Mouse (Mus musculus): Measurements from ENCODE around the gene Plet1. TPM values are rescaled to one million over a fixed set of nuclear protein-coding genes. Genes with fewer than 3 reads are reported as not detected.

The Plet1 gene
- polyA plus RNA-seq (2015; fragmentation: Illumina TruSeq; extraction: RNeasy Lipid Tissue Mini Kit (QIAGEN cat#74804); ENCODE audit: low read depth, low replicate concordance), result 0.54 TPM

GRCm38 (mm10) chr9:50494311-50494710 lies at the start of gene Plet1:
Gene Plet1 (plus strand): TSS chr9:50494525.

GRCm38 (mm10) chr9:50528293-50528892 lies 34.1 kb downstream of the Plet1 start, which contains the start of gene Pts:
Gene Pts (minus strand): TSS chr9:50528724.

GRCm38 (mm10) chr9:50554241-50555093 lies 60.1 kb downstream of the Plet1 start, which contains the start of gene Il18:
Gene Il18 (plus strand): TSS chr9:50554827.

GRCm38 (mm10) chr9:50555094-50555446 lies 60.7 kb downstream of the Plet1 start, which contains the start of gene Bco2:
Gene Bco2 (minus strand): TSS chr9:50555181.

Other genes with a start within 250 kb of the Plet1 start
- 45.2 TPM for gene Rpl10-ps3, start 149.6 kb upstream of the Plet1 start, polyA plus RNA-seq (2015; fragmentation: Illumina TruSeq; extraction: RNeasy Lipid Tissue Mini Kit (QIAGEN cat#74804); ENCODE audit: low read depth, low replicate concordance)
- 93.3 TPM for gene Pts, start 34.2 kb downstream of the Plet1 start, polyA plus RNA-seq (2015; fragmentation: Illumina TruSeq; extraction: RNeasy Lipid Tissue Mini Kit (QIAGEN cat#74804); ENCODE audit: low read depth, low replicate concordance)
- gene Il18, start 60.3 kb downstream of the Plet1 start, polyA plus RNA-seq (2015; fragmentation: Illumina TruSeq; extraction: RNeasy Lipid Tissue Mini Kit (QIAGEN cat#74804); ENCODE audit: low read depth, low replicate concordance), result 67.5 TPM
- 4.9 TPM for gene Bco2, start 60.7 kb downstream of the Plet1 start, polyA plus RNA-seq (2015; fragmentation: Illumina TruSeq; extraction: RNeasy Lipid Tissue Mini Kit (QIAGEN cat#74804); ENCODE audit: low read depth, low replicate concordance)
- not detected for gene Tex12, start 66.8 kb downstream of the Plet1 start, polyA plus RNA-seq (2015; fragmentation: Illumina TruSeq; extraction: RNeasy Lipid Tissue Mini Kit (QIAGEN cat#74804); ENCODE audit: low read depth, low replicate concordance)
- gene Sdhd, start 109.3 kb downstream of the Plet1 start, polyA plus RNA-seq (2015; fragmentation: Illumina TruSeq; extraction: RNeasy Lipid Tissue Mini Kit (QIAGEN cat#74804); ENCODE audit: low read depth, low replicate concordance), result 257 TPM
- gene Timm8b, start 109.4 kb downstream of the Plet1 start, polyA plus RNA-seq (2015; fragmentation: Illumina TruSeq; extraction: RNeasy Lipid Tissue Mini Kit (QIAGEN cat#74804); ENCODE audit: low read depth, low replicate concordance), result 544 TPM
- gene Pih1d2, start 122.8 kb downstream of the Plet1 start, polyA plus RNA-seq (2015; fragmentation: Illumina TruSeq; extraction: RNeasy Lipid Tissue Mini Kit (QIAGEN cat#74804); ENCODE audit: low read depth, low replicate concordance), result 5.7 TPM
- gene Nkapd1, start 122.9 kb downstream of the Plet1 start, polyA plus RNA-seq (2015; fragmentation: Illumina TruSeq; extraction: RNeasy Lipid Tissue Mini Kit (QIAGEN cat#74804); ENCODE audit: low read depth, low replicate concordance), result 21.0 TPM
- gene Dlat, start 165.3 kb downstream of the Plet1 start, polyA plus RNA-seq (2015; fragmentation: Illumina TruSeq; extraction: RNeasy Lipid Tissue Mini Kit (QIAGEN cat#74804); ENCODE audit: low read depth, low replicate concordance), result 84.8 TPM
- 64.0 TPM for gene Dixdc1, start 245.0 kb downstream of the Plet1 start, polyA plus RNA-seq (2015; fragmentation: Illumina TruSeq; extraction: RNeasy Lipid Tissue Mini Kit (QIAGEN cat#74804); ENCODE audit: low read depth, low replicate concordance)

Measured in brain, adult 10 weeks (tissue).